Mouse (Mus musculus): ENCODE results near the gene Paqr5. TPM values are rescaled to one million over a fixed set of nuclear protein-coding genes. Genes with fewer than 3 reads are reported as not detected.

The Paqr5 gene
- polyA plus RNA-seq, 2 experiments, result 5.2 to 12.4 TPM

DNA sequence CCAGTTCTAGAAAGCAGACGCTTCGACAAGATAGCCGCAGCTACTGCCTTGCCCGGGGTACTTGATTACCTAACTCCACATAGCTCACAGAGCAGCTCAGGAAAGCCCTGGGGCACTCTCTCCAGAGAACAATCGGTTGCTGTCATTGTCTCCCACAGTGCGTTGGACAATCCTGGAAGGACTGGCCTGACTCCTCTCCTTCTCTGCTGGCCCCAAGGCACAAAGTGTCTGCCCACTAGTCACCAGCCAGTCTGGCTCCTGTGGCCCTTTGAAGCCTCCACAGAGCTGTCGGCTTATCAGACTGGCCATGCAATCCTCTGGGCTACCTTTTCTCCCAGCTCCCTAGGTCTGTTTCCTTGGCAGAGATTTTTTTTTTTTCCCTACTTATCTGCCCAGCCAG lies 74.4 kb downstream of the Paqr5 start:
- H3K27ac ChIP-seq (replicated peaks; ENCODE audit: low read depth, low read length), result no peak overlapping the region
- WGBS, result 60% methylated on average over 7 of the region's 7 CpGs
- H3K27me3 ChIP-seq (ENCODE audit: control insufficient read depth, insufficient read depth, low read length), result no peaks in the 10 kb centered on the region
- H3K9ac ChIP-seq (ENCODE audit: low read depth, low read length, severe bottlenecking), result no peak overlapping the region
- TF ChIP-seq POLR2A (IDR thresholded peaks at IDR 0.05; ENCODE audit: borderline replicate concordance, extremely low read depth, insufficient read depth, insufficient read length), result no peak
- H3K4me3 ChIP-seq (replicated peaks; ENCODE audit: low read length), result no peak overlapping the region
- no peak for DNase-seq (ENCODE audit: low spot score)
- H3K9me3 ChIP-seq (ENCODE audit: control insufficient read depth, low read length), result no peaks in the 10 kb centered on the region
- peaks cover 7% of the 10 kb centered on the region for H3K4me1 ChIP-seq (ENCODE audit: control insufficient read depth, insufficient read depth, low read length)
- H3K4me2 ChIP-seq (replicated peaks; ENCODE audit: low read depth, low read length, severe bottlenecking), result no peak overlapping the region
- no peaks in the 10 kb centered on the region for H3K36me3 ChIP-seq (ENCODE audit: control insufficient read depth, insufficient read depth, low read length)
- ATAC-seq (ENCODE audit: low FRiP score, low read depth), result no peak

DNA sequence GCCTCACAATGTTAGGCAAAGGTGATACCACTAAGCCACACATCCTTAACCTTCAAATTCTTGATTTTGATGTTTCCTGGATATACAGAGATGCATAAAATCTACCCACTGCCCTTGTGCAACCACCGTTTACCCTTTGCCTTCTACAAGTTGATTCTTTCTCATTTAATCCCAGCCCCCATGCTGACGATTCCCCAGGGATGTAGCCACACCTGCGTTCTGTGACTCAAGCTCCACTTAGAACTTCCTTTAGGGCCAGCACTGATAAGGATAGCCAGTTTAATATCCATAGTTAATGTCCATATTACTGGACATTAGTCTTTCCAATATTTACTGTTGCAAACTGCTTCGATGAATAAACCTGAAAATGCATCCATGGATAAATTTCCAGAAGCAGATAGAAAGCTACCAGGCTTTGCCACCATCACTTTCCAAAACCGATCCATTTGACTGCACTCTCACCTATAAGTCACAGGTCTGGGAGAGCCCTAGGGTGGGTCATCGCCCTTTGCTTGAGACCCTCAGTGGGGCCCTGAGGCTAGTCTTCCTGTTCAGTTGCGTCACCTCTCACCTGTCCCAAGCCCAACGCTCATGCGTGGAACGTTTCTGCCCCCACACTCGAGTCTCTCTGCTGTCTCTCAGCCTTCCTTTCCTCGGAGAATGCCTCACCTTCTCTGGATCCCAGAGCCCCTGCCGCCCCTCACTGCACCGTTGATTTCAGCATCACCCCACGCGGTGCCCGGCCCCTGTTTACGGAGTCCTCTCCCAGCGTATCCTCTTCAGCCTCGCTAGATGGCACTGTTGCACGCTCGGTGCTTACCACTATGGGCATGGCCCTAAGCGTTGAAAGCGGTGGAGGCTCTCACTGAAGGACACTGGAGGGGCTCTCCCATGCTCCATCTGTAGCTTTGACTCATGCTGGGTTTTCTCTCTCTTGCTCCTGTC lies 79.0 kb downstream of the Paqr5 start:
- Histone ChIP-seq H3K27ac (replicated peaks; ENCODE audit: low read depth, low read length) (no peak overlapping the region), H3K27me3 (ENCODE audit: control insufficient read depth, insufficient read depth, low read length) (no peaks in the 10 kb centered on the region), H3K4me3 (replicated peaks; ENCODE audit: low read length) (peak overlapping the region; percentile 63), H3K4me1 (ENCODE audit: control insufficient read depth, insufficient read depth, low read length) (peaks cover 12% of the 10 kb centered on the region), H3K36me3 (ENCODE audit: control insufficient read depth, insufficient read depth, low read length) (peaks cover 6% of the 10 kb centered on the region), H3K9me3 (ENCODE audit: control insufficient read depth, low read length) (no peaks in the 10 kb centered on the region), H3K9ac (ENCODE audit: low read depth, low read length, severe bottlenecking) (peak overlapping the region; percentile 40; the same call in 1 of the 2 replicates), H3K4me2 (replicated peaks; ENCODE audit: low read depth, low read length, severe bottlenecking) (peak overlapping the region; percentile 99)
- peak; percentile 83 for DNase-seq (ENCODE audit: low spot score)
- 6% methylated on average over 24 of the region's 24 CpGs for WGBS
- ATAC-seq (ENCODE audit: low FRiP score, low read depth), result peak; percentile 80
- no peak for TF ChIP-seq POLR2A (IDR thresholded peaks at IDR 0.05; ENCODE audit: borderline replicate concordance, extremely low read depth, insufficient read depth, insufficient read length)

DNA sequence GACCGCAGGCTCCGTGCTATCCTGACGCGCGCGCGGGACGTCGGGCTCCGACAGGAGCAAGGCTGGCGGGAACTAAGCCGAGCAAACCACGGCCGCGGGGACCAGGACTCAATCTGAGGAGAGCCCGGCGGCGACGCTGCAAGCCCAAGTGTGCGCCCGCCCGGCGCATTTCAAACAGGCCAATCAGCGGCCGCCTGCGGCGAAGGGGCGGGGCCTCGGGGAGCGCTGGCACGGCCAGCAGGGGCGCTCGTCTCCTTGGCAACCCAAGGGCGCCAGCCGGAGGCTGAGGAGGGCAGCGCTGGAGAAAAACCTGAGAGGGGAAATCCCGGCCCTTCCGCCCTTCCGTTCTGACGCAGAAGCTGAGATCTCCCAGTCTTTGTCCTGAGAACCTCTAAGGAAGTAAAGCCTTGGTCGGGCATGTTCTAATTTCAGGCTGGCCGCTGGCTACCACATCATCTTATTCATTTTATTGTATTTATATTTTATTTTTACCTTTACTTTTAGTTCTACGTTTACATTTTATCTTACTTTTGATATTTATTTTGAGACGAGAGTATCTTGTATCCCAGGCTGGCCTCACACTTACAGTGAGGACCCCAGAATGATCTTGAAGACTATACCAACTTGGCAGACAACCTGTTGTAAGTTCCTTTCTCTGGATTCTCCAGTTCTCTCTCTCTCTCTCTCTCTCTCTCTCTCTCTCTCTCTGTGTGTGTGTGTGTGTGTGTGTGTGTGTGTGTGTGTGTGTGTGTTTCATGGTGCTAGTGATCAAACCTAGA lies 79.8 kb downstream of the Paqr5 start, which contains the start of gene Kif23:
Gene Kif23 (minus strand): TSS at position 152 of the 779 bp plus-strand sequence.
- DNase-seq (ENCODE audit: low spot score) (peak; percentile 92), ATAC-seq (ENCODE audit: low FRiP score, low read depth) (peak; percentile 95)
- WGBS, result under 1% methylated on average over 42 of the region's 44 CpGs
- Histone ChIP-seq H3K4me2 (replicated peaks; ENCODE audit: low read depth, low read length, severe bottlenecking) (peak within 1 kb of the TSS; percentile 99), H3K4me1 (ENCODE audit: control insufficient read depth, insufficient read depth, low read length) (peaks cover 12% of the 10 kb centered on the region), H3K4me3 (replicated peaks; ENCODE audit: low read length) (peak within 1 kb of the TSS; percentile 63), H3K27me3 (ENCODE audit: control insufficient read depth, insufficient read depth, low read length) (no peaks in the 10 kb centered on the region), H3K36me3 (ENCODE audit: control insufficient read depth, insufficient read depth, low read length) (peaks cover 14% of the 10 kb centered on the region), H3K9ac (ENCODE audit: low read depth, low read length, severe bottlenecking) (peak within 1 kb of the TSS; percentile 64), H3K27ac (replicated peaks; ENCODE audit: low read depth, low read length) (0 out of 2 replicates have a peak within 1 kb of the TSS, but pooled peaks have one; percentile 15), H3K9me3 (ENCODE audit: control insufficient read depth, low read length) (no peaks in the 10 kb centered on the region)
- peak; percentile 39; the same call in 1 of the 2 replicates for TF ChIP-seq POLR2A (IDR thresholded peaks at IDR 0.05; ENCODE audit: borderline replicate concordance, extremely low read depth, insufficient read depth, insufficient read length)

DNA sequence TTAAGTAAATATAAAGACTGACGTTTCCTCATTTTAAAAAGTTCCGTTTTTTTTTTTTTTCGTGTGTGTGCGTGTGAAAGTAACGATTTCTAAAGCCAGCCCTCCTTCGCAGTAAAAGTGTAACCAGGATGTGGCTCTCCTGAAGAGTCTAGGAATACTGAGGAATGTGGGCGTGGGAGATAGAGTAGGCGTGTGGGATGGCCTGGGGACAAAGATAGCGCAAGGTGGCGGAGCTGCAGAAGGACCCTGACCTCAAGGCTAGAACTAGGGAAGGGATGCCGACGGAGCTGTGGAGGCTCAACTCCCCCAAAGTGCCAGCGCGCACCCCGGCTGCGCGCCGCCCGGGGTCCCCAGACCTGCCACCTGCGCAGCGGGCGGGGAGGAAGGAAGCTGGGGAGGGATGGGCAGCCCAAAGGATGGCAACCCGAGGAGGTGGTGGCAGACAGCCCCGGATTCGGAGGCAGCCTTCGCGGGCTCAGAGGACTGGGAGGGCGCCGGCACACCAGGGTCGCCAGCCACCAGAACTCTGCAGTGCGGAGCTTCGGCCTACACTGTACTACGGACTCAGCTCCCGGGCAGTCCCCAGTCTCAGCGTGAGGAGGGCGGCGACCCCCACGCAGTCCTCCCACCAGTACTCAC lies 80.6 kb downstream of the Paqr5 start:
- peak overlapping the region; percentile 99 for H3K4me2 ChIP-seq (replicated peaks; ENCODE audit: low read depth, low read length, severe bottlenecking)
- 0 out of 2 replicates have a peak overlapping the region, but pooled peaks have one; percentile 15 for H3K27ac ChIP-seq (replicated peaks; ENCODE audit: low read depth, low read length)
- peak overlapping the region; percentile 64 for H3K9ac ChIP-seq (ENCODE audit: low read depth, low read length, severe bottlenecking)
- H3K9me3 ChIP-seq (ENCODE audit: control insufficient read depth, low read length), result no peaks in the 10 kb centered on the region
- peak overlapping the region; percentile 63 for H3K4me3 ChIP-seq (replicated peaks; ENCODE audit: low read length)
- TF ChIP-seq POLR2A (IDR thresholded peaks at IDR 0.05; ENCODE audit: borderline replicate concordance, extremely low read depth, insufficient read depth, insufficient read length), result no peak
- ATAC-seq (ENCODE audit: low FRiP score, low read depth) (peak; percentile 77), DNase-seq (ENCODE audit: low spot score) (peak; percentile 40)
- H3K27me3 ChIP-seq (ENCODE audit: control insufficient read depth, insufficient read depth, low read length), result no peaks in the 10 kb centered on the region
- H3K36me3 ChIP-seq (ENCODE audit: control insufficient read depth, insufficient read depth, low read length), result peaks cover 20% of the 10 kb centered on the region
- under 1% methylated on average over 27 of the region's 38 CpGs for WGBS
- H3K4me1 ChIP-seq (ENCODE audit: control insufficient read depth, insufficient read depth, low read length), result peaks cover 12% of the 10 kb centered on the region

Measured in limb, embryonic 14.5 days (tissue).